Mouse (Mus musculus) c-Kit-positive CD71-positive TER-119-positive erythroid progenitor cells, embryonic 14.5 days (primary cell): ENCODE results near the gene Axdnd1.
"Not testable (repeated sequence)": the region's sequence is repeated elsewhere in the genome, so short reads cannot be mapped to it uniquely, and the experiment has no call there.

ENCODE experiments used
- DNase-seq: peaks from one replicate; pipeline ENCODE4 v3.0.0-alpha.2; 2013; ENCODE audit warnings: low spot score

The Axdnd1 gene

DNA sequence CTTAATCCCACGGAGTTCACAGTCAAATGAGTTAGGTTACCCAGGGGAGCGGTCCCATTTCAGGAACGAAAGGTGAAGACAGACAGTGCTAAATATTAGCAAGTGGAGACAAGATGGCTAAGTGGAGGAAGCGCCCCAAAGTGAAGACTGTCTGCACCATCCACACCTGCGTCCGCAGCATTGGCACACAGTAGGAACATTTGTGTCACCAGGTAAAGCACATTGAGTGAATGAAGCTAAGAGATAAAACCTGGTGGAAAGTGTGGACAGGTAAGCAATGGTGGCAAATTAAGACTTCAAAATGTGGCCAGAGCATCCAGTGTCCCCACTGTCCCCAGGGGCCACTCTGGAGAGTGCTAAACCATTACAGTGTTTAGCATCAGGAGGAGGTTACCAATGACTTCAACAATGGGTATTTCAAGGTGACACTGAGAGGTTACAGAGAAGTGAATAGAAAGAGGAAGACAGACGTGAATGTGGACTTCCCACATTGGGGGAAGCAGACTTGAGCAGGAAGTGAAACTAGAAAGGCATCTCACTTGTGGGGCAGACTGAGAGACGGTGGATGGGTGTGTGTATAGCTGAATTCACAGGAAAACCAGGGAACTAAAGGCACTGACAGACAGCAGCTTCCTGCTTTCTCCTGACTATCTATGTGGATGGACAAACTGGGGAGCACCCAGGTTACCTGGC is 16.2 kb upstream of the Axdnd1 start:
- DNase-seq: no peak

DNA sequence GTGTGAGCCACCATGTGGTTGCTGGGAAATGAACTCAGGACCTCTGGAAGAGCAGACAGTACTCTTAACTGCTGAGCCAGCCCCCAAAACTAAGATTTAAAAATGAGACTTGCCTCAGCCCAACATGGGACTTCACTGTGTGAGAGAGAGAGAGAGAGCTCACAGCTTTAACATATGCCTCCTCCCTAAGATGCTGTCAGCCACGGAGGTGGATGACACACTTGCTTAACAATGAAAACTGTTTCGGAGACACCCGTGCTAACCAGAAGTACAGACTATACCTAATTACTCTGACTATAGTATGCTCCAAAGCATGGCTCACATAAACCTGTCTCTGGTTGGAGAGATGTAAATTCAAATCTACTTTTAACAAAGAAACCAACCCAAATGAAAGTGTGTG is 12.5 kb upstream of the Axdnd1 start:
- DNase-seq: no peak

DNA sequence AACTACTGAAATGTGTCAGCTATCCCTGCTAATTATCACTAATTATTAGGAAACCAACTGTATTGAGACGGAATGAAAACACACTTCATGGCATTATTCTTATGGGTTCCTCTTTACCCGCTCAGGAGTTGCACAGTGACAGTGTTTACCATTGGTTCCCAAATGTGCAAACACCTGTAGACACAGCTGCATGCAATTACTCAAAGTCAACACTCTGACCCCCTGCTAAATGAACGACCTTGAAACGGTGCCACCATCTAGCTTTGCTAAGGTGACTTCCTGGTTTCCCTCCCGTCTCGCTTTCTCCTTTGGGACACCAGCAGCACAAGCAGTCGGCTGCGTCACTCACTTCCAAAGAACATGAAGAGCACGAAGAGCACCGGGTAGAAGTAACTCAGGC is 11.5 kb upstream of the Axdnd1 start:
- DNase-seq: no peak

DNA sequence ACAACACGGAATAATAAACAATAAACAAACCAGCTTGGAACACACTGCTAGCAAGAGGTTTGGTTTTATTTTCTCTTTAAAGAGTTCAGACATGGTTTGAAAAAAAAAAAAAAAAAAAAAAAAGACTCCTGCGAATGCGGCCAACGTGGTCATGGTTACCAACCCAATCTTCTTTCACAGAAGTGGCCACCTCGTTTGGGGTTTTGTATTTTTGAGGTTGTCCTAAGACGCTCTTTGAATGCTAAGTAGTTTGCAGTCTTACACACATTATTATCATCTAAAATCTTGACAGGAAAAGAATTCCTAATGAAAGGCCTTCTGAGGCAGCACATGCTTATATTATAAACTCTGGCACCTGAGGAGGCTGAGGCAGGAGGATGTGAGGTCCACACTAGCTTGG is 7.5 kb upstream of the Axdnd1 start:
- no peak for DNase-seq

DNA sequence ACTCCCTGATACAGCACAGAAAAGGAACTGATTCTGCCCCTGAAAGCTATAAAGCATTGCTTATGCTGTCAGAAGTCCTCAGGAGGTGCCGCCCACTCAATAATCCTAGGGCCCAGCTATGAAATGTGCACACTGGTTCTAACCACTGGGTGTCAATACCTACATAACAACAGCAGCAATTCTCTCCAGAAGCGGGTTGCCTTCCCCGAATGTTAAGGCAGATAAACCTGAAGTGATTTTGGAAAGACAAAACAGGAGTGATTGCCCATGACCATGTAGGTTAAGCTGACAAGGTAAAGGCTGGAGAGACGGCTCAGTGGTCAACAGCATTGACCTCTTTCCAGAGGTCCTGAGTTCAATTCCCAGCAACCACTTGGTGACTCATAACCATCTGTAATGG is 4.8 kb upstream of the Axdnd1 start:
- no peak for DNase-seq

DNA sequence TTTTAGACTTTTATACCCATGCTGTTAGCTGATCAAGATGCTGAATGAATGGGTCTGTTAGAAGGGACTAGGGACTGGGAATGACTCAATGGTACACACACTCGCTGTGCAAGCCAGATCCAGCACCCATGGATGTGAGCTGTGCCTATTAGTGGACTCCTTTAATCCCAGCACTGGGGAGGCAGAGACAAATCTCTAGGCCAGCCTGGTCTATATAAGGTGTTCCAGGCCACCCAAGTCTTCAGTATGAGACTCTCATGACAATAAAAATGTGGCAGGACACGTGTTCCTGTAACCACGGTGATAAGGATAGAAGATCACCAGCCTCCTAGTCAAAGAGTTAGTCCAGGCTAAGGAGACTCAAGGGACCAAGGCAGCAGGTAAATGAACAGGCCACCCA is 3.1 kb upstream of the Axdnd1 start:
- DNase-seq: no peak

DNA sequence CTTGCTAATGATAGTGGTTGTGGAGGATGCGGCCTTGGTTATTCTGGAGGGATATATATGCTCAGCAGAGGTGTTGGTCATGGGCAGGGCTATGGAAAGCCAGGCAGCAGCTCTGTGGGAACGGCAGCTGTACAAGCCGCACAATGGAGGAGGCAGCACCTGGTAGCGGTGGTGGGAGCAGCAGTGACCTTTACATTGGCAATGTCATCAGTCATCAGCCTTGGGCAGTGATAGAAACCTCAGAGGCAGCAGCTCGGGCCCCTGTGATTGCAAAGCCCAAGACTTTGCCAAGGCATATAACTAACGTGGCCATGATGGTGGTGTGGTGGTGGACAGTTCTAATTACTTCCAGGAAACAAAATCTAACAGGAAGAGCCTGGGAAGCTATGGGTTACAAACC is 2.5 kb upstream of the Axdnd1 start:
- no peak for DNase-seq

DNA sequence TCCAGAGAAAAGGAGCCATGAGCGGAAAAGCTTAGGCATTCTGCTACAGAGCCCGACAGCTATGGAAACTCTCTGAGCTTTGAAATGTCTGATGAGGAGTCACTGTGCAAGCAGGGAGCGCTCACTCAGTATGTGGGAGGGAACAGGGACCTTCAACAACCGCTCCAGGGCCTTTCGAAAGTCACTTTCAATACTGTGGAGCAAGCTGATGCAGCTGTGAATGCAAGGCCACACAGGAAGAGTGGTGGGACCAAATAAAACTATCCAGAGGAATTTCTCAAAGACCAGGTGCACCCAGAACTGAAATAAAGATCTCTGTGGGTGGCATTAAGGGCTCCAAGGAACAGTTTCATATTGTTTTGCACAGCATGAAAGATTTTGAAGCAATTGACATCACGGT is 1.9 kb upstream of the Axdnd1 start:
- no peak for DNase-seq

DNA sequence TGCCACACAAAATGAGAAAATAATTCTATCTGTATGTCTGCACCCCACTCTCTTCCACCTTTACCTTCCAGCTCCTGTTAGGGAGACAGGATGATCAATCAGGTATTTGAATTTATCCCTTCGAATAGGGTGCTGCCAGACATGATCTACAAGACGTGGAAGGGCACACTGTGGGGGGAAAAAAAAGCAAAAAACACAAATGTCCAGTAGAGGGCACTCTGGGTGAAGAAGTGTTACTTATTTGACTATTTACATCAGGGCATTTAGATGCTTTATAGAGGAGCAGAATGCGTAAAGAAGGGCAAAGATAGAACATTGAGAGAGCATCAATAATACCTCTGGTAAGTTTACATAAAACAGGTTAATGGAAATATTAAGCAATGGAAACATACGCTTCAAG is 2.8 kb downstream of the Axdnd1 start:
- DNase-seq: peak; percentile 59

DNA sequence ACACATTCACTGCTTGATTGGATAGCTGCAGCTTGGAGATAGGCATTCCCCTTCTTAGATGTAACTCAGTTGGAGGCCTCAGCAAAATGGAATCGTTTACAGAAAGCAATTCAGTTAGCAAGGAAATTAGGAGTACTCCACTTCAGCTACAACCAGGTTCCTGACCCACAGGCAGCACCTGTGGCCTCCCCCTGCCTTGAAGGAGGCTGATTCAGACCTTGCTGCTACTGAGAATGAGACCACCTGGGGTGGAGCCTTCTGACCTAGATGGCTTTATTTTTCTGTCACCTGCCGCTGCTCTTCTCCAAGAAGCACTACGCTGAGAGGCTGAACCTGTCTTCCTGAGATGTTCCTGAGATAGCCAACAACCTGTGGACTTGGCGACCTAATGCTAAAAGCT is 12.4 kb downstream of the Axdnd1 start:
- no peak for DNase-seq

DNA sequence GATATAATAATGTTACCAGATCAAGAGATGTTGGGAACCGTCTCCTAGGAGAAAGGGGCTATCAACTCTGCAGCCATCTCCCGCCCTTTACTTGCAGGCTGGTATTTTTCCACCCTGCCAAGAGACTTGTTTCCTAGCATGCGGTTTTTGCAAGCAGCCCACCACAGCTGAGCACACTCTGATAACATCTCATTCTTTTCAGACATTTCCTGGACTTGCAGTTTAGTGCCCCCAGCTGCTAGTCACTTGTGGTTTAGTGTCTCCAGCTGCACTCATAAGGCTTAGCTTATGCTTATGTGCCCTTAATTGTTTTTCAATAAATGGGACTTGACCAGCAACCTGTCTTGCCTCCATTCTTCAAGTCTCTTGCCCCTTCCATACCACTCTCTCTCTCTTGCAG is 13.0 kb downstream of the Axdnd1 start:
- no peak for DNase-seq

DNA sequence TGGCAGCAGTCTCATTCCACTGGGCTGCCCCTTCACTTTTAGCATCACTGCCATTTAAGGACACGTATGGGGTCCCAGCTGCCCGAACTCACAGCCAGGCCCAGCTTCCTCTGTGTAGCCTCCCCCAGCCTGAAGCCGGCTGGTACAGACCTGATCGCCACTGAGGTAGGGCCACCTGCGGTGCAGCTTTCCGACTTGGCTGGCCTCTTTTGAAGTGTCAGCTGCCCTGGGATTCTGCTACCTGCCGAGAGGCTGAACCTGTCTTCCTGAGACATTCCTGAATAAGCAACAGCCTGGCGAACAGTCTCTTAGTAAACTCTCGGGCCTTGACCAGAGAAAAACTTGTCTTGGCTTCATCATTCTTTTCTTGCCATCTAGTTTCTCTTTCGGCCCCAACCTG is 17.7 kb downstream of the Axdnd1 start:
- DNase-seq: no peak

DNA sequence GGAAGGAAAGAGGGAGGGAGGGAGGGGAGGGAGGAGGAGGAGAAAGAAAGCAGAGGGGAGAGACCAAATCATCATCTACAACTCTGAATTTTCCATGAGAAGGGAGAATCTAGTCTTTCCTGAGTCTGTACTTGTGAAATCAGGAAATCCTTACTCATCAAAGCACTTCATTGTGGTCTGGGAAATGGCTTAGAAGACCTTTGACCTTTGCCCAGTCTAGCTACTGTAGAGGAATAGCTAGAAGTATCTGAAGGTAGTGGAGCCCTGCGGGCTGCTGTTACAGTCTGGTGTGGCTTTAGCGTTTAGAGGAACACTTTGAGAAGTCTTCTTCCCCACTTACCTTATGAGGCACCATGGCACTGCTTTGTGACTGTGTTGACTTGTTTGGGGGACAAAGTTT is 18.5 kb downstream of the Axdnd1 start:
- DNase-seq: no peak

DNA sequence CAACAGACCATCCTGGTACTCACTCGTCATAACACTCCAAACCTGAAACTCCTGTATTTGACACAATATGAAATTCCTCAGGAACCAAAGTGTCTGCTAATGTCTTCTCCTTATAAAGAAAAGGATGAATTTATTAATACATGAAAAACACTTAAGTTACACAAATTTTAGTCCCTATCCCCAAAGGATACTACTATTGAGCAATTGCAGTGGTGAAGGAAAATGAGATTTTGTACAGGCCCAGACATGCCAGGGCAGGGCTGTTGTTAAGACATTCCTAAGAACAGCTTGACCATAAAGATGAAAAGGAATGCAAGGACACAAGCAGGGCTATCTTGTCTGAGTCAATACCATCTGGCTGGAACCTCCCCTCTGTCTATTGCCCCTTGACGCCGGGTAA is 20.8 kb downstream of the Axdnd1 start:
- not testable (repeated sequence) for DNase-seq

DNA sequence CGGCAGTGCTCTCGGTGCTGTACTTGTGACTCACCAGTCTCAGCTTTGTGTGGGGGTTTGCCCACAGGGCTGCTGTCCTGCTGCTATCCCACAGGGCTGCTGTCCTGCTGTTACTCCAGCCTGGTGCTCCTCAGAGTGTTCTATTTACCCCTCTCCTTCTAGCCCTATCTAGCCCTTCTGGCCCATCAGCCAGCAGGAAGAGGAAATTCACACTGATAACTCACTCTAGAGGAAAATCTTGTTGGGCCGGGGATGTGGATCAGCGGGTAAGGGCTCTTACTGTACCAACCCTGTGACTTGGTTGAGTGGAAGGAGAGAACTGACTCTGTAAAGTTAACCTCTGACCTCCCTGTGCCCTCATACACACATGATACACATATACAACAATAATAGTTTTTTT is 27.8 kb downstream of the Axdnd1 start:
- no peak for DNase-seq

DNA sequence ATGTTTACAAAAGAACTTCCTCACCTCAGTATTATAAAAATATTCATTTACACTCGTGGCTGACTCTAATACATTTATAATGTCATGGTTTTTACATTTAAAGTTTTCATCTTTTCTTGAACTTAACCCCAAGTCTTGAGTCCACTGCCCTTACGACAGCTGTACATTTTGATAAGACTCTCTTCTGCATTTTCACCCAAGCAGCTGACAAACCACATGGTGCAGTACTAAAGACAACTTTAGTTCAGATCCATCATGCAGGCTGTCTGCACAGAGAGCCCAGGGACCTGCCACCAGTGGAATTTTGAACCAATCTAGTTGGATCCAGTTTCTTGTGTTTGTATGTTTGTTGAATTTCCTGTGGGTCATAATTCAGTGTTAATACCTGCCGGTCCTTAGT is 34.1 kb downstream of the Axdnd1 start:
- DNase-seq: peak; percentile 28

DNA sequence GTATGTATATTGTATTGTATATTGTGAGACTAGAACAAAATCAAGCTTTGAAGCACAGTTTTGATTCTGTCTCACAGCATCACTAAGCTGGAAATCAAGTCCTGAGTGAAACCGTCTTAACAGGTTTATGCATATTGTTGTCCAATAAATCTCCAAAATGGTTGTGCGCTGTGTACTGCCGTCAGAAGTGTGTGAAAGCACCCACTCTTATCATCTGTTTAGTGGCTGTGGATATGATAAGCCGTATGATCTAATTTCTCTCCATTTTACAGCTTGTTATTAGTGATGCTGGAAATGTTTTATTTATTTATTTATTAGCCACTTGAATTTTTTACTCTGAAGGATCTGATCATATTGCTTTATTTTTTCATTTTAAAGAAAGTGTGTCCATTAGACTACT is 34.7 kb downstream of the Axdnd1 start:
- DNase-seq: peak; percentile 9

DNA sequence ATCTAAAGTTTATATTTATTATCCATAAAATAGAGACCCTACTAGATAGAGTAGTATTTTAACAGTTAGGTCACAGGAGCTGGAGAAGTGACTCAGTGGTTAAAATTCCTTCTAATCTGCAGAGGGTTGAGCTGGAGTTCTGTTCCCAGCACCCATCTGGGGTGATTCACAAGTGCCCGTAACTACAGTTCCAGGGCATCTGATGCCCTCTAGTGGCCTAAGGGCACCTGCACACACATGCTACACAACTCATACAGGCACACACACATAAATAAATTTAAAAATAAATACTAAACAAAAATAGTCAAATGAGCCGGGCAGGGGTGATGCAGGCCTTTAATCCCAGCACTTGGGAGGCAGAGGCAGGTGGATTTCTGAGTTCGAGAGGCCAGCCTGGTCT is 39.7 kb downstream of the Axdnd1 start:
- DNase-seq: no peak

DNA sequence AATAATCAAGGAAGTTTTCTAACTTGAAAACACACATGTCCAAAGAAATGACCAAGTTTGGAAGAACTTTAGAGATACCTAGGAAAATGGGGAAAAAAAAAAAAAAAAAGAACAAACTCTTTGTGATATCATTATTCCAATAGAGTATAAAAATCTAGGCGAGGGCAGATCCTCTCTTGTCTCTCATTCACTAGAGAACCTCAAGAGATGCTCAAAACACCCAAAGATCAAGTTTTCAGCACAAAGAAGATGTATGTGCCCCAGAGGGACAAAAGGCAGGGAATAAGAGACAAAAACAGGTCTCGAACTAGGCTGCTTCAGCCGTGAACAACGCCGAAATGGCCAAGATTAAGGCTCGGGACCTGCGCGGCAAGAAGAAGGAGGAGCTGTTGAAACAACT is 55.2 kb downstream of the Axdnd1 start, which contains the start of gene Gm2000:
Gene Gm2000, plus strand, starts transcription at position 301 of the 400 bp plus-strand sequence.
- no peak for DNase-seq

DNA sequence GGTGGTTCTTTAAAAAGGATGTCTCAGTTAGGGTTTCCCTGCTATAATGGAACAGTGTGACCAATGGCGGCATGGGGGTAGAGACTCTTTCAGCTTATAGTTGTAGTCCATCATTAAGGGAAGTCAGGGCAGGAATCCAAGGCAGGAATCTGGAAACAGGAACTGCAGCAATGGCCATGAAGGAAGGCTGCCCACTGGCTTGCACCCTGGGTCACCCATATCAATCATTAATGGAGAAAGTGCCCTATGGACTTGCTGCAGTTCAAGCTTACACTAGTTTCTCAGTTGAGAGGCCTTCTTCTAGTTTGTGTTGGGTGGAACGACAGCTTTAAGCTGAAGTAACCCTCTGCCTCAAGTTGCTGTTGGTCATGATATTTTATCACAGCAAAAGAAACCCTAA is 68.5 kb downstream of the Axdnd1 start:
- DNase-seq: no peak

DNA sequence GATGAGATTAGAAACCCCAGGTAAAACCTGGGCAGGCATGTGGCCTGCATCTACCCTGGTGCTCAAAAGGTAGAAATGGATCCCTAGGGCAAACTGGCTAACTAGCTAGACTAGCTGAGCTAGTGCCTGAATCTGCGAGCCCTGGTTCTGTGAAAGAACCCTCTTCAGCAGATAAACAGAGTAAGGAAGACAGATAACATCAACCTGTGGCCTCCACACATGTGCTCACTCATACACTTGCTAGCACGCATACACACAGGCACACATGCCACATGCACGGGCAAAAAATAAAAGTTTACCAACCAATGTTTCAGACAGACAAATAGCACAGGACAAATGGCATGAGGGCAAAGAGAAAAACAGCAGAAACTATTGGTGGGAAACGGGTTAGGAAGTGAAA is 70.5 kb downstream of the Axdnd1 start:
- no peak for DNase-seq

DNA sequence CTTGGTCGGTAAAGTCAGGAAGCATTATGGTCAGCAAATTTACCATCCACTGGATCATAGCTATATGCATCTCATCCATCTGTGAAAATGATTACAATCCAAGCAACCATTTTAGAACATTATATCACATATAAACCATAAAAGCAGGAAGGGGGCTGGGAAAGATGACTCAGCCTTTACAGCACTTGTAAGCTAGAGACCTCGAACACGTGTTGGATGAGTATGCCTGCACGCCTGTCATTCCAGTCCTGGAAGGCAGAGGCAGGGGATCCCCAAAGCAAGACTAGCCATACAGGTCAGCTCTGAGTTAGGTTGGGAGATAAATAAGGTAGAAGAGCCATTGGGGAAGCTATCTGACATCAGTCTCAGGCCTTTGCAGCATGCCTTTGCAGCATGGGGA is 71.9 kb downstream of the Axdnd1 start:
- no peak for DNase-seq

DNA sequence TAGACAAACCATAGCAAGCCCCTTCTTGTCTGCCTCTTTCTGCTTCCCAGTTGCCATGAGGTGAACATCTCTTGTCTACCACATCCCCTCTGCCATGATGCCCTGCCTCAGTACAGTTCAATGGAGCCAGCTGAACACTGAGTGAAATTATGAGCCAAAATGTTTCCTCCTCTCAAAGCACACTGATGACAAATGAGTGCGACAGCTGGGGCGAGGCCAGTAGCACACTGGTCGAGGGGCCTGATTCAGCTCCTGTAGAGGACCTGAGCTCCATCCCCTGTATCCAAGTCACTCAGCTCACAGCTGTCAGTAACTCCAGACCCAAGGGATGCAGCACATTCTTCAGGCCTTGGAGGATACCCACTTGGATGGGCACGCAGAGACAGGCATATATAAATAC is 75.3 kb downstream of the Axdnd1 start:
- no peak for DNase-seq

DNA sequence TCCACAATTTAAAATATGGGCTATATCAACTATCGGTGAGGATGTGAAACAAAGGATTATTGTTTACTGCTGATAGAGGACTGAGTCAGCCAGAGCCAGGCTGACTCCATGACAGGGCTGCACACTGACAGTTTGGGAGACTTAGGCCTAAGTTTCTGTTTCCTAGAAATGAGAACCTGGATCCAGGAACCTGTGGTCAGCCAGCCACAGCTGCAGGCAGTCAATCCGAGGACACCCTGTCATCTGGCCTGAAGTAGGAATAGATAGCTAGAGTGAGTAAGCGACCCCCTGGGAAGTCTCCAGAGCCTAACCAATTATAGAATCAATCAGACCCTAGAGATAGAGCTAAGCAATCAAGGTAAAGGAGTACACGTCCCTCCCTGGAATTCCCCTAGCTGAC is 76.5 kb downstream of the Axdnd1 start:
- no peak for DNase-seq

DNA sequence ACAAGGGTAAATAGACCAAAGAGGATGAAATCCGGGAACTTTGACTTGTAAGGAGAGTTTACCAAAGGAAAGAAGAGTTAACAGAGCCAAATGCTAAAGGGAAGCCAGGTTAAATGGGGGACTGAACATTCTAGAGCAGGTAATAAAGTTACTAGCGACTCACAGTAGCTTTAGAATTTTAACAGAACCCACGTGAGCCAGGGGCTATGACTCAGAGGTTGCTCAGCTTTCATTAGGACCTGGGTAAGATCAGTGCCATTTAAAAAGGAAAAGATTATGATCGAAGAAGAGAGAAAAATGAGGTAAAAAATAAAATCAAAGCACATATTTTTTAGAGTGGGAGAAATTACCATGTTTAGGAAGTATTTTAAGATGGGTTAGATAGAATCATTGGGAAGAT is 80.1 kb downstream of the Axdnd1 start:
- no peak for DNase-seq
